Mouse (Mus musculus): ENCODE results near the gene Catsper2. TPM values are rescaled to one million over a fixed set of nuclear protein-coding genes. Genes with fewer than 3 reads are reported as not detected.
A peak's percentile ranks its signal among the peaks of the same experiment; 100 is the strongest.

Gene Catsper2
- polyA plus RNA-seq, 1 experiment from 2014 or later, result 0.61 TPM

GRCm38 (mm10) chr2:121374766-121375165 lies 38.8 kb downstream of the Catsper2 start:
- Histone ChIP-seq H3K4me3 (replicated peaks) (no peak overlapping the region), H3K4me1 (replicated peaks) (no peaks in the 10 kb centered on the region)

GRCm38 (mm10) chr2:121372266-121372665 lies 41.3 kb downstream of the Catsper2 start:
- Histone ChIP-seq H3K4me1 (replicated peaks) (no peaks in the 10 kb centered on the region), H3K4me3 (replicated peaks) (no peak overlapping the region), H3K4me2 (no peak overlapping the region), H3K9me3 (replicated peaks) (no peaks in the 10 kb centered on the region), H3K27me3 (no peaks in the 10 kb centered on the region), H3K27ac (replicated peaks) (no peak overlapping the region), H3K36me3 (replicated peaks) (no peaks in the 10 kb centered on the region), H3K9ac (no peak overlapping the region)
- 46% methylated on average over 3 of the region's 3 CpGs for WGBS (ENCODE audit: insufficient replicate concordance)
- no peak for ATAC-seq (ENCODE audit: insufficient read depth)

More at GRCm38 (mm10) chr2:121374766-121375165, 38.8 kb downstream of the Catsper2 start:
- no peaks in the 10 kb centered on the region for H3K27me3 ChIP-seq
- 46% methylated on average over 2 of the region's 2 CpGs for WGBS (ENCODE audit: insufficient replicate concordance)
- H3K4me2 ChIP-seq, result no peak overlapping the region
- no peaks in the 10 kb centered on the region for H3K36me3 ChIP-seq (replicated peaks)
- H3K9me3 ChIP-seq (replicated peaks), result no peaks in the 10 kb centered on the region
- no peak for ATAC-seq (ENCODE audit: insufficient read depth)
- H3K9ac ChIP-seq, result no peak overlapping the region
- H3K27ac ChIP-seq (replicated peaks), result no peak overlapping the region

- H3K9ac ChIP-seq, result no peak overlapping the region
- no peak overlapping the region for H3K4me3 ChIP-seq (replicated peaks)
- H3K27me3 ChIP-seq, result no peaks in the 10 kb centered on the region
- 55% methylated on average over 5 of the region's 5 CpGs for WGBS (ENCODE audit: insufficient replicate concordance)
- no peaks in the 10 kb centered on the region for H3K9me3 ChIP-seq (replicated peaks)
- H3K36me3 ChIP-seq (replicated peaks), result no peaks in the 10 kb centered on the region
- no peak overlapping the region for H3K4me2 ChIP-seq
- no peaks in the 10 kb centered on the region for H3K4me1 ChIP-seq (replicated peaks)
- no peak overlapping the region for H3K27ac ChIP-seq (replicated peaks)
- no peak for ATAC-seq (ENCODE audit: insufficient read depth)
These were observed 42.7 kb downstream of the Catsper2 start for GRCm38 (mm10) chr2:121370921-121371320.

GRCm38 (mm10) chr2:121368831-121369230 lies 44.8 kb downstream of the Catsper2 start:
- Histone ChIP-seq H3K9ac (no peak overlapping the region), H3K4me3 (replicated peaks) (no peak overlapping the region), H3K4me1 (replicated peaks) (no peaks in the 10 kb centered on the region), H3K36me3 (replicated peaks) (no peaks in the 10 kb centered on the region), H3K4me2 (no peak overlapping the region), H3K27ac (replicated peaks) (no peak overlapping the region), H3K9me3 (replicated peaks) (no peaks in the 10 kb centered on the region), H3K27me3 (no peaks in the 10 kb centered on the region)
- no peak for ATAC-seq (ENCODE audit: insufficient read depth)
- 60% methylated on average over 2 of the region's 2 CpGs for WGBS (ENCODE audit: insufficient replicate concordance)

- Histone ChIP-seq H3K4me2 (no peak overlapping the region), H3K27ac (replicated peaks) (no peak overlapping the region), H3K4me3 (replicated peaks) (no peak overlapping the region), H3K9ac (no peak overlapping the region), H3K36me3 (replicated peaks) (no peaks in the 10 kb centered on the region), H3K9me3 (replicated peaks) (no peaks in the 10 kb centered on the region), H3K4me1 (replicated peaks) (peaks cover 2% of the 10 kb centered on the region), H3K27me3 (peaks cover 30% of the 10 kb centered on the region)
- no peak for ATAC-seq (ENCODE audit: insufficient read depth)
- 66% methylated on average over 3 of the region's 3 CpGs for WGBS (ENCODE audit: insufficient replicate concordance)
These were observed 49.9 kb downstream of the Catsper2 start for GRCm38 (mm10) chr2:121363656-121364055.

- Histone ChIP-seq H3K9me3 (replicated peaks) (no peaks in the 10 kb centered on the region), H3K36me3 (replicated peaks) (no peaks in the 10 kb centered on the region), H3K4me3 (replicated peaks) (no peak overlapping the region), H3K4me2 (no peak overlapping the region), H3K27ac (replicated peaks) (no peak overlapping the region), H3K27me3 (peaks cover 64% of the 10 kb centered on the region), H3K9ac (no peak overlapping the region), H3K4me1 (replicated peaks) (peaks cover 15% of the 10 kb centered on the region)
- no peak for ATAC-seq (ENCODE audit: insufficient read depth)
- WGBS (ENCODE audit: insufficient replicate concordance), result 54% methylated on average over 4 of the region's 4 CpGs
These were observed 54.1 kb downstream of the Catsper2 start for GRCm38 (mm10) chr2:121359461-121359860.

- WGBS (ENCODE audit: insufficient replicate concordance), result under 1% methylated on average over 16 of the region's 16 CpGs
- no peak overlapping the region for H3K27ac ChIP-seq (replicated peaks)
- peak overlapping the region; percentile 32; the same call in 1 of the 2 replicates for H3K4me2 ChIP-seq
- peaks cover 69% of the 10 kb centered on the region for H3K27me3 ChIP-seq
- no peak overlapping the region for H3K4me3 ChIP-seq (replicated peaks)
- H3K9me3 ChIP-seq (replicated peaks), result no peaks in the 10 kb centered on the region
- peaks cover 20% of the 10 kb centered on the region for H3K4me1 ChIP-seq (replicated peaks)
- ATAC-seq (ENCODE audit: insufficient read depth), result no peak
- H3K36me3 ChIP-seq (replicated peaks), result no peaks in the 10 kb centered on the region
- no peak overlapping the region for H3K9ac ChIP-seq
These were observed 55.2 kb downstream of the Catsper2 start for GRCm38 (mm10) chr2:121358381-121358780.

- 3% methylated on average over 4 of the region's 4 CpGs for WGBS (ENCODE audit: insufficient replicate concordance)
- ATAC-seq (ENCODE audit: insufficient read depth), result no peak
- Histone ChIP-seq H3K9me3 (replicated peaks) (no peaks in the 10 kb centered on the region), H3K27me3 (peaks cover 72% of the 10 kb centered on the region), H3K4me2 (no peak overlapping the region), H3K36me3 (replicated peaks) (no peaks in the 10 kb centered on the region), H3K27ac (replicated peaks) (no peak overlapping the region), H3K4me3 (replicated peaks) (no peak overlapping the region), H3K9ac (no peak overlapping the region), H3K4me1 (replicated peaks) (peaks cover 20% of the 10 kb centered on the region)
These were observed 55.6 kb downstream of the Catsper2 start for GRCm38 (mm10) chr2:121357961-121358360.

- no peaks in the 10 kb centered on the region for H3K36me3 ChIP-seq (replicated peaks)
- no peak within 1 kb of the TSS for H3K9ac ChIP-seq
- ATAC-seq (ENCODE audit: insufficient read depth), result no peak
- peaks cover 20% of the 10 kb centered on the region for H3K4me1 ChIP-seq (replicated peaks)
- peaks cover 72% of the 10 kb centered on the region for H3K27me3 ChIP-seq
- H3K9me3 ChIP-seq (replicated peaks), result no peaks in the 10 kb centered on the region
- peak within 1 kb of the TSS; percentile 32; the same call in 1 of the 2 replicates for H3K4me2 ChIP-seq
- no peak within 1 kb of the TSS for H3K27ac ChIP-seq (replicated peaks)
- H3K4me3 ChIP-seq (replicated peaks), result no peak within 1 kb of the TSS
- 42% methylated on average over 5 of the region's 5 CpGs for WGBS (ENCODE audit: insufficient replicate concordance)
These were observed 56.1 kb downstream of the Catsper2 start, which contains the start of gene Ckmt1 for GRCm38 (mm10) chr2:121357494-121357893. TSS of gene Ckmt1 (plus strand) at chr2:121357714.

GRCm38 (mm10) chr2:121354820-121355592 lies 58.6 kb downstream of the Catsper2 start, which contains the start of gene Ppip5k1:
TSS of gene Ppip5k1 (minus strand) at chr2:121355396.
- peak; percentile 98 for ATAC-seq (ENCODE audit: insufficient read depth)
- H3K9ac ChIP-seq, result peak within 1 kb of the TSS; percentile 80
- H3K36me3 ChIP-seq (replicated peaks), result no peaks in the 10 kb centered on the region
- WGBS (ENCODE audit: insufficient replicate concordance), result under 1% methylated on average over 58 of the region's 58 CpGs
- H3K4me3 ChIP-seq (replicated peaks), result peak within 1 kb of the TSS; percentile 89
- H3K27me3 ChIP-seq, result peaks cover 55% of the 10 kb centered on the region
- H3K4me1 ChIP-seq (replicated peaks), result peaks cover 20% of the 10 kb centered on the region
- H3K9me3 ChIP-seq (replicated peaks), result no peaks in the 10 kb centered on the region
- 0 out of 2 replicates have a peak within 1 kb of the TSS, but pooled peaks have one; percentile 62 for H3K27ac ChIP-seq (replicated peaks)
- peak within 1 kb of the TSS; percentile 99 for H3K4me2 ChIP-seq

- H3K4me1 ChIP-seq (replicated peaks), result peaks cover 20% of the 10 kb centered on the region
- 3% methylated on average over 6 of the region's 6 CpGs for WGBS (ENCODE audit: insufficient replicate concordance)
- 0 out of 2 replicates have a peak, but pooled peaks have one; percentile 4 for ATAC-seq (ENCODE audit: insufficient read depth)
These were observed 59.2 kb downstream of the Catsper2 start for GRCm38 (mm10) chr2:121354378-121354777.

More at GRCm38 (mm10) chr2:121354378-121354777, 59.2 kb downstream of the Catsper2 start:
- Histone ChIP-seq H3K27ac (replicated peaks) (no peak overlapping the region), H3K9me3 (replicated peaks) (no peaks in the 10 kb centered on the region), H3K27me3 (peaks cover 49% of the 10 kb centered on the region), H3K4me2 (peak overlapping the region; percentile 99), H3K9ac (peak overlapping the region; percentile 80), H3K4me3 (replicated peaks) (peak overlapping the region; percentile 89), H3K36me3 (replicated peaks) (no peaks in the 10 kb centered on the region)

Data from liver, embryonic 15.5 days (tissue).